Mouse (Mus musculus): Measurements from ENCODE around the gene Srrt.
A peak's percentile ranks its signal among the peaks of the same experiment; 100 is the strongest.

The Srrt gene

DNA sequence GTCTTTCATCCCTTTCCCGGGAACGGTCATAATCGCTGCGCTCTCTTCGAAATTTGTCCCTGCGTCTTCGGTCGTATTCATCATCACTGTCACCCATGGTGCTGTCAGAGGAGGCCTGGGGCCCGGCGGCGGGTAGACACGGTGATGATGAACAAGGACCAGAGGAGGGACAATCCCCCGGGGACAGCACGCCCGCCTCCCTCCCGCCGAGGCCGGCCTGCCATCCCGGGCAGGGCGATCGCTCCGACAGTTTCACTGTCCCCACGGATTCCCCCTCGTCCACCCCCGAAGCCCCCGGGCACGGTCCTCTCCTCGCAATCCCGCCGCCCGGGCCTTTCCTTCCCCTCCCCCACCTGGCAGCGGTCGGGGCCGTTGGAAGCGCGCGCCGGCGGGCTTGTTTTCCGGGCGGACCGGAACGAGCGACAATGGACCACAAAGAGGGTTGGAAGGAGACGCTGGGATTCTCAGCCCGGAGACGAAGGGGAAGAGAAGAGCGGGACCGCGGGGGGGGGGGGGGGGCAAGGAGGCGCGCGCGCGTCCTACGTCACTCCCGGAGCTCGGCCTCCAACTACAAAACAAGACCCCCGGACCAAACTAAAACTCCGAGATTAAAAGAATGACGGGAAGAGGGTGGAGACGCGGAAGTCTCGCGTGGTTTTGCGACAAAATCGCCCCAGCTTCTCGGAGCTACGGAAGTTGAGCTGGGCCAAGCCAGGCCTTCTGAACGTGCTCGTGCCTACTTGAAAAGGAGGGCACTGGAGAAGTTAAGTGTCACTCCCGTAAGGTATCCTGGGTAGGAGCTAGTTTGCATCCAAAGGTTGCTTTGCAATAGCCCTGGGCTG is at the start of gene Srrt:
Srrt (minus strand) TSS at position 604 of the 842 bp plus-strand sequence.
- DNase-seq, result peak; percentile 93 to 96

DNA sequence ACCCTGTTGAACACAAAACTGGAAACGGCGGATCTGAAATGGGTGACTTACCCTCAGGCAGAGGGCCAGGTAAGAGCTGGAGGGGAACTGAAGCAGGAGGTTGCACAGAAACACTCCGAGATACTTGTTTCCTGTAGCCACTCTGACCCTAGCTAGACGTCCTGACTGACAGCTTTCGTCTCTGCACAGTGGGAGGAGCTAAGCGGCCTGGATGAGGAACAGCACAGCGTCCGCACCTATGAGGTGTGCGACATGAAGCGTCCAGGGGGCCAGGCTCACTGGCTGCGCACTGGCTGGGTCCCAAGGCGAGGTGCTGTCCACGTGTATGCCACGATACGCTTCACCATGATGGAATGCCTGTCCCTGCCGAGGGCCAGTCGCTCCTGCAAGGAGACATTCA is 46.6 kb upstream of the Srrt start:
- DNase-seq, result peak in 1 of 2 experiments; percentile 43

DNA sequence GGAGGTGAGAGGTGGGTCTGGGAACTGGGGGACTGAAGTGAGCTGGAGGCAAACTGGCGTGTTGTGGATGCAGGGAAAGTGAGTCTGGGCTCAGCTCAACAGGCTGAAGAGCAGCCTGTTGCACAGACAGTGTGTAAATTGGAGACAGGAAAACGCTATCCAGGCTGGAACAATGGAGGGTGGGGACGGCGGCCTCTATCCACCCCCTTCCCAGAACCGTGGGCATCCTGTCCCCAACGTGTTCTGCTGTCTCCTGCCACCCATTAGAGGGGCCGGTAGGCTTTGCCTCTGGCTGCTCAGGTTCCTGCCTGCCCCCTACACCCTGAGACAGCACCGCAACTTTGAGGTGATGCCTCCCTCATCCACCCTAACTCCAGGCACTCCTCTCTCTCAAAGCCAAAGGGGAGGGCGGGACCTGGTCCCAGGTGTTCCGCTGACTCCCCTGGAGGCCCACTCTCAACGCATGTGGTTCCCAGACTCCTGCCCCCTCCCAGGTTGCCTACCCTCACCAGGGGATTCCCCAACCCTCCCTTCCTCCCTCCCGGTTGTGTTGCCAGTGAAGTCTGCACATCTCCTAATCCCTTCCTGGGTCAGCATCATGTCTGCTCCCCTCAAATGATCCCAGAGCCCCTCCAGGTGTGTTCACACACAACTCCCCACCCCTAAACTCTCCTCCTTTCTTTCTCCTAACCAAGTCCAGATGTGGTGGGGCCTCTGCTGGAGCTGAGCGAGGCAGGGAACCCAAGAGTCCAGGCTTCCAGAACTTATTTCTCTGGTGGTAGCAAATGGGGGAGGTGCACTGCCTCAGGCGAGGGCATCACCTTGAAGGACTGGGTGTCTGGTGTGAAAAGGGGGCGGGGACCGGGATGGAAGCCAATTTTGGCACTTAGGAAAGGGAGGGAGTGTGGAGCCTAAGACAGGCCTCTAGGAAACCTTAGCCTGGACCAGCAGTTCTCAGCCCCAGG is 44.8 kb upstream of the Srrt start:
- peak; percentile 84 to 91 for DNase-seq

GRCm38 (mm10) chr5:137351394-137351793 is 43.9 kb upstream of the Srrt start:
- DNase-seq, result no peak

DNA sequence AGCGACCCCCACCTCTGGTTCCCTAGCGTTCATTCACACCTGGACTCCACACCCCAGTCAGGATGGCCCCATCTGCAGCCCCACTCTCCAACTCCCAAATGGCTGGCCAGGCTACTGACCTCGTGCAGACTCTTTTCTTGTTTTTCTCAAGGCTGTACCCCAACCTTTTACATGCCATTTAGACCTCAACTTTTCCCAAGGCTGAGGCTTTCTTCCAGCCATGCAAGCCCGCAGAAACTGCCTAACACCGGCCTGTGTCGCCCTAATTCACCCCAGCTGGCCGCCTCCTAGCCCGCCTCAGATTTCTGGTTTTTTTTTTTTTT is 43.5 kb upstream of the Srrt start:
- peak in 1 of 2 experiments; percentile 48 for DNase-seq

- DNase-seq, result no peak
Observed at GRCm38 (mm10) chr5:137350205-137351057, 43.0 kb upstream of the Srrt start.

DNA sequence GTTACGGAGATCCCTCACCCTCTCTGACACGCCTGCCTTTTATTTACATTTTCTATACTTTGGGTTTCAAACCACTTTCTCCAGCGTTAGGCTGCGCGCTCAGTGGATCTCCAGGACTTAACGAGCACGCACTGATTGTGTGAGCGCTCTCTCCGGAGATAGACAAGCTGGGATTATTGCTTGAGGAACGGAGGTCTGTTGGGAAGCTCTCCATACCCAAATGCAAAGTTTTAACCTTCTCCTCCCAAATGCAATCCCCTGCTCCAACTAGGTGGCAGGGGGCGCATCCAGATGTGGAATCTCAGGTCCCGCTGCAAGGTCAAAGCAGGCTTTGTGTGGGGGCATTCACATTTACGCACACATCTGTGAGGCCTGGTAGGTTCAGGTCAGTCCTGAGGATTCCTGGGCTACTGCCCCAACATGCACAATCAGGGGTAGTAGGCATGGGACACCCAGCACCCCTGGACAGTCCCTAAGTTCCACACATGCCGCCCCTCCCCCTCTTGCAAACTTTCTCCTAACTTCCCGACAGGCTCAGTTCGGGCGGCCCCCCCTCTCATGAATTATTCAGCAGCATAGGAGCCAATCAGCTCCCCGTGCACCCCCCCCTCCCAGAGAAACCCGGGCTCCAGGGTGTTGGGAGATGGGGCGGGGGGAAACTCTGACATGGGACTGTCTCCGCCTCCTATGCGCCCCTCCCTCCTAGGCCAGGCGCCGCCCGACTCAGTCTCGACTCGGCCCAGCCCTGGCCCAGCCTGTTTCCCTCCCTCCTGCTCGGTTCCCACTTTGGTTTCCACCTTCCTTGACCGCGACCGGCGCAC is 42.1 kb upstream of the Srrt start, which contains the start of gene Ephb4:
Ephb4 (plus strand) TSS at position 726 of the 821 bp plus-strand sequence.
- peak; percentile 99 for DNase-seq

GRCm38 (mm10) chr5:137348482-137349383 is 41.3 kb upstream of the Srrt start:
- DNase-seq, result peak; percentile 89 to 96

DNA sequence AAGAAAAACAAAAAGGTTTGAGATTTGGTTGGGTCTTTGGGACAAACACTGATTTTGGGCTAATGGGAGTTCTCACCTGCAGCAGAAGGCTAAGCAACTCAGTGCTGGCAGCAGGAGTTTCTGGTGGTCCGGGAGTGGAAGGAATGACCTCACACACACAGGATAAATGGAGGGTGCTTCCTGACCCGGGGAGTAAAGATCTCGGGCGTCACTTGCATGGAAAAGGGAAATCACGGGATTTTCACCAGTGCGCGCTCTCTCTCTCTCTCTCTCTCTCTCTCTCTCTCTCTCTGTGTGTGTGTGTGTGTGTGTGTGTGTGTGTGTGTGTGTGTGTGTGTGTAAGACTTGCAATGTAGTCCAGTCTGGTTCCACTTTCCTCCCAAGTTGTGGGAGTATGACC is 40.4 kb upstream of the Srrt start:
- peak; percentile 34 to 78 for DNase-seq

GRCm38 (mm10) chr5:137346983-137347382 is 39.5 kb upstream of the Srrt start:
- no peak for DNase-seq

GRCm38 (mm10) chr5:137346388-137346787 is 38.9 kb upstream of the Srrt start:
- no peak for DNase-seq

- peak; percentile 77 to 91 for DNase-seq
Observed at GRCm38 (mm10) chr5:137345821-137346220, 38.3 kb upstream of the Srrt start.

DNA sequence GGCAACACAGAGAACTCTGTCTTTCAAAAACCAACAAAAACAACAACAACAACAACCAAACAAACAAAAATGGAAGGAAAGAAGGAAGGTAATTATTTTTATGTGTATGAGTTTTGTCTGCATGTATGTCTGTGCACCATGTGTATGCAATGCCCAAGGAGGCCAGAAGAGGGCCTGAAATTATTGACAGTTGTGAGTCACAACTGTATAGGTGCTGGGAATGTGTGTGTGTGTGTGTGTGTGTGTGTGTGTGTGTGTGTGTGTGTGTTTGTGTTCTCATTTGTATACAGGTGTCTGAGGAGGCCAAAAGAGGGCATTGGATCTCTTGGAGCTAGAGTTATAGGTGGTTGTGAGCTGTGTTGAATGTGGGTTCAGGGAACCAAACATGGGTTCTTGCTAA is 36.4 kb upstream of the Srrt start:
- no peak for DNase-seq

GRCm38 (mm10) chr5:137343412-137343811 is 35.9 kb upstream of the Srrt start:
- DNase-seq, result no peak

DNA sequence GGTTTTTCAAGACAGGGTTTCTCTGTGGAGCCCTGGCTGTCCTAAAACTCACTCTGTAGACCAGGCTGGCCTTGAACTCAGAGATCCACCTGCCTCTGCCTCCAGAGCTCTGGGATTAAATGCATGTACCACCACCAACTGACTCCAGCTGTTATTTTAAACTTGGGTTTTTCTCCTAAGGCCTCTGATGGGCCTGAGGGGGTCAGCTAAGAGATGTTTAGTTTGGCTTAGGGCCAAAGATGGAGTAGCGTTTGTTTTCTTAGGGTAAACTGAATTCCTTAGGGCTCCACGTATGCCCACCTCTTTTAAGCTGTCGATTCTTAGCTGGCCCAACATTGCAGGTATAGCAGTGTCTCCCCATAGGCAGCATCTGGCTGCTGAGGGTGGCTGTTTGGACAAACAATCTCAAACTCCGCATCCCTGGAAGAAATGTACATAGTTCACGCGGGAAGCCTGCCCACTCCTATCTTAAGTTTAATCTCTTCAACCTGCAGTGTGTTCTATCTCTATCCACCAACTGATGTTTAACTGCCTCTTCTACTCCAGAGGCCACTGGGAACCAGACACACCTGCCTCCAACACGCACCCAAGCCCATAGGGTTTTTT is 35.0 kb upstream of the Srrt start:
- no peak for DNase-seq

DNA sequence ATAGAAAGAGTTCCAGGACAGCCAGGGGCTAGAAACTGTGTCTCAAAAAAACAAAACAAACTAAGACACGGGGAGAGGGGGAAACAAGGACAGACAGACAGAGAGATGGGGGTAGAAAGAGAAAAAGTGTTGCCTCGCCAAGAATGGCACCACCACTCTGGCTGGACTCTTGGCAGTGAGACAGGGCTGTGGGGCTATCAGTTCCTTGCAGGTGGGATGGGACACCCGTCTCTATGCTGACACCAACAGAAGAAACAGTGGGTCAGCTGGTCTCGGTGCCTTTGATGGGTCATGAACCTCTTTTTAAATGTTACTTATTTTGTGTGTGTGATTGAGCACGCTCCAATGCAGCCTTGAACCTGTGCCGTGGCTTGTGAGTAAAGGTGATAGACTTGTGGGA is 32.7 kb upstream of the Srrt start:
- DNase-seq, result no peak

- DNase-seq, result peak; percentile 71 to 87
Observed at GRCm38 (mm10) chr5:137339290-137339979, 32.0 kb upstream of the Srrt start.

DNA sequence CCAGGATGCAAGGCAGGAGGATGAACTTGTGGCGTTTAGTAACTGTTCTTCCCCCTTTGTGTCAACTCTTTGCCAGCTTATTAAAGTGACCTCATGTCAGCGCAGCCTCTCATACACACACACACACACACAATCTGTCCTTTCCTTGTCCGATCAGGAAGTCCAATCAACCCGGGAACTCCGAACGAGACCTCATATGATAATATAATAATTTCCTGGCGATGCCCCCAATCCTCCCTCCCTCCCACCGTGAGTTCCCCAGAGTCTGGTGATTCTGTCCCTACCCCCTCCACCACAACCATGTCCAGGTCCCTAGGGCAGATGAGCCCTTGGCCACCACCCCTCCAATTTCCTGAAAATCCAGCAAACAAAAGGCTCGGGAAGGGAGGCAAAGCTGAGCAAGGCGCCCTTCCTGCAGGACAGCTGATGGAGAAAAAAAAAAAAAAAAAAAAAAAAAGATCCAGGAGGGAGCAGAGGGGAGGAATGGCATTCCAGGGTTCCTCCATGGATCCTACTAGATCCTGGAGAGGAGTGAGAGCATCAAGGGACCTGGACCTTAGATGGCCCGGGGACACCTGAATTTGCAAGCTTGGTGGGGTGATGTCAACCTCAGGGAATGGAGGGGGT is 31.3 kb upstream of the Srrt start:
- peak; percentile 64 to 86 for DNase-seq

GRCm38 (mm10) chr5:137338256-137338655 is 30.8 kb upstream of the Srrt start:
- DNase-seq, result peak; percentile 96 to 97

Data from kidney, postnatal 25 days (tissue).